Mouse (Mus musculus) left cerebral cortex, postnatal 25 days (tissue): ENCODE results near the gene Camkk2. TPM values are rescaled to one million over a fixed set of nuclear protein-coding genes. Genes with fewer than 3 reads are reported as not detected.

ENCODE experiments used
- DNase-seq, 2 experiments: peaks; one replicate each; pipeline ENCODE4 v3.0.0; 2022; ENCODE audit warnings: low spot score in 2 of 2, mixed read lengths in 1 of 2
- intact Hi-C: fragments of 180-260 bp; cut with DNase I; formaldehyde crosslinking; loops from one replicate; pipeline ENCODE4 v1.15.1; 2025
- total RNA-seq, 2 experiments: library from RNA; stranded (reverse); gene quantifications; 2 replicates each; pipeline ENCODE4 v1.2.3; 2021

Gene Camkk2
- total RNA-seq, 2 experiments from 2014 or later, result 256 to 266 TPM

- DNase-seq, result peak in 1 of 2 experiments; percentile 89
- intact Hi-C loops, result loop anchor here (1.0 kb wide), 1 partner anchor 11 kb away; no protein-coding TSS in a partner anchor
Observed at GRCm38 (mm10) chr5:122786035-122786819, 7.0 kb upstream of the Camkk2 start.

GRCm38 (mm10) chr5:122783726-122784406, 4.7 kb upstream of the Camkk2 start:
- DNase-seq, result peak in 1 of 2 experiments; percentile 46
- intact Hi-C loops, result no loop called here

GRCm38 (mm10) chr5:122782066-122782465, 2.9 kb upstream of the Camkk2 start:
- DNase-seq, result no peak
- intact Hi-C loops, result no loop called here

GRCm38 (mm10) chr5:122780791-122781432, 1.7 kb upstream of the Camkk2 start:
- DNase-seq, result no peak
- intact Hi-C loops, result no loop called here

- DNase-seq, result peak; percentile 34 to 76
- intact Hi-C loops, result loop anchor here (5.0 kb wide), 1 partner anchor 276 kb away; the partner anchor contains the start of gene Atp2a2
Observed at GRCm38 (mm10) chr5:122778231-122779226, 680 bp downstream of the Camkk2 start.

GRCm38 (mm10) chr5:122777322-122777721, 1.9 kb downstream of the Camkk2 start:
- intact Hi-C loops, result loop anchor here (2.0 to 5.0 kb wide), 2 partner anchors 125 to 275 kb away; partner anchors contain the start of gene Atp2a2
- DNase-seq, result peak in 1 of 2 experiments; percentile 89

GRCm38 (mm10) chr5:122775646-122776286, 3.4 kb downstream of the Camkk2 start:
- DNase-seq, result peak in 1 of 2 experiments; percentile 67
- intact Hi-C loops, result loop anchor here (1.0 to 5.0 kb wide), 3 partner anchors 11 to 273 kb away; partner anchors contain the start of gene Atp2a2

GRCm38 (mm10) chr5:122774743-122775611, 4.2 kb downstream of the Camkk2 start:
- peak; percentile 59 to 92 for DNase-seq
- intact Hi-C loops, result loop anchor here (1.0 to 5.0 kb wide), 2 partner anchors 11 to 273 kb away; partner anchors contain the start of gene Atp2a2

GRCm38 (mm10) chr5:122773756-122774155, 5.5 kb downstream of the Camkk2 start:
- DNase-seq, result no peak
- intact Hi-C loops, result no loop called here

- intact Hi-C loops, result no loop called here
Observed at GRCm38 (mm10) chr5:122771428-122771827, 7.8 kb downstream of the Camkk2 start.

GRCm38 (mm10) chr5:122770806-122771261, 8.4 kb downstream of the Camkk2 start:
- DNase-seq, result peak in 1 of 2 experiments; percentile 22
- intact Hi-C loops, result no loop called here

More at GRCm38 (mm10) chr5:122771428-122771827, 7.8 kb downstream of the Camkk2 start:
- DNase-seq, result no peak

- intact Hi-C loops, result no loop called here
- no peak for DNase-seq
Observed at GRCm38 (mm10) chr5:122770304-122770703, 8.9 kb downstream of the Camkk2 start.

- DNase-seq, result no peak
- intact Hi-C loops, result no loop called here
Observed at GRCm38 (mm10) chr5:122769101-122769568, 10.1 kb downstream of the Camkk2 start.

GRCm38 (mm10) chr5:122767283-122767682, 11.9 kb downstream of the Camkk2 start:
- no peak for DNase-seq
- intact Hi-C loops, result no loop called here

- intact Hi-C loops, result no loop called here
- no peak for DNase-seq
Observed at GRCm38 (mm10) chr5:122764032-122764464, 15.2 kb downstream of the Camkk2 start.

GRCm38 (mm10) chr5:122763271-122764031, 15.8 kb downstream of the Camkk2 start:
- DNase-seq, result no peak
- intact Hi-C loops, result no loop called here
